Mouse (Mus musculus): ENCODE results near the gene Agbl4.

DNA sequence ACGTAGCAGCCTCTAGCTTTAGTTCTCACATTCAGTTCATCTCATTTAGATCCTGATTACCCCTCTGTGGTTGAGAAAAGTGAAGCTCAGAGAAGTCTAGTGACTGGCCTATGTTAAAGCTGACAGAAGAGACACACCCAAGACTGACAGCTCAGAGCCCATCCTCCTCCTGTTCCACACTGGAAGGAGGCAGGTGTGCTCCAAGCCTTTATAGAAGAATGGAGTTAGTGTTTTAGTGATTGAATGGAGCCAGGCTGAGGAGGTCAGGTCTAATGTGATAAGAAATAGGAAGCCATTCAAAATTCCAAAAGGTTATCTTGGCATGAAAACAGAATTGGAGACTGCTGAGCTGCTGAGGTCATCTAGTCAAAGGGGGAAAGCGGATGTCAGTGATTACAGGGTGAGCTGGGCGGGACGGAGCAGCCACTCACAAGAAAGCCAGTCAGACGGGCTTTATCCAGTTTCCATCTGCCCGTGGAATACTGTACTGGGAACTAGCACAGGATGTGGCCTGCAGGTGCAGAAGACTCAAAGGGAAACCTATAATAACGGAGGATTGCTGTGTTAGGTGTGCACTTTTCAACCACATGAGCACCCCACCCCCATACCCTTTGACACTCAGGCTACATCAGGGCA lies 1053.9 kb downstream of the Agbl4 start:
- TF ChIP-seq CTCF (IDR thresholded peaks at IDR 0.05; ENCODE audit: control insufficient read depth, insufficient read depth, insufficient read length) (no peak), USF1 (IDR thresholded peaks at IDR 0.05; ENCODE audit: low read depth) (no peak), MAX (IDR thresholded peaks at IDR 0.05) (no peak), CEBPB (IDR thresholded peaks at IDR 0.05; ENCODE audit: low read depth) (no peak), MYOD1 (IDR thresholded peaks at IDR 0.05; ENCODE audit: control insufficient read depth, insufficient read length, low read depth) (no peak), MYOG (IDR thresholded peaks at IDR 0.05; ENCODE audit: control insufficient read depth, extremely low read depth, insufficient read length) (no peak)

All from C2C12 (cell line).